In the genomic region with DNA sequence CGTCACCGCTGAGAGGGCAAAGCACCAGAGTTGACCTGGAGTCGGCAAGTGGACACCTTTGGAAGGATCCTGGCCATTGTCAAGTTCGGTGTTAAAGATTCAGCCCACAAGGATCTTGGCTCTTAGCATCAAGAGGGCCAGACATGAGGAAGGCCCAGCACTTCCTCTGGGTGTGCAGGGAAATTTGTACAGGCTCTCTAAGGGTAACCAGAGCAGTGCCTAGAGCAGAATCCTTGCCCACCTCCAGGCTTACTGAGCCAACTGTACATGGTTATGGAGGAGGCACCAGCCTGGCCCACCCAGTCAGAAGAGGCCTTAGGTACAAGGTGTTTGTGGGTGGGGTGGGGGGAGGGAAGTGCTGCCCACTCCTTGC, we compare ENCODE assay signal across 8 mouse cellular contexts. TPM values are rescaled to one million over a fixed set of nuclear protein-coding genes. Genes with fewer than 3 reads are reported as not detected.
DNase-seq lines count a peak whose midpoint lies in the region; ATAC-seq and TF ChIP-seq lines count a peak whose summit lies in the region.

No protein-coding gene starts in this region.

- H3K9me3 ChIP-seq in neural tube, embryonic 11.5 days (ENCODE audit: control insufficient read depth, low read length) = no peaks in the 10 kb centered on the region
- H3K9me3 ChIP-seq in limb, embryonic 10.5 days (replicated peaks) = no peaks in the 10 kb centered on the region

- H3K4me2 ChIP-seq in neural tube, embryonic 11.5 days (ENCODE audit: low read depth) = peak overlapping the region; percentile 85

- H3K27ac ChIP-seq in cerebellum, adult 2 months (ENCODE audit: insufficient read depth, low read length) = peak overlapping the region; percentile 9; the same call in 1 of the 2 replicates
- no peak overlapping the region for H3K27ac ChIP-seq in neural tube, embryonic 11.5 days (ENCODE audit: low read depth, low read length)
- no peak overlapping the region for H3K27ac ChIP-seq in limb, embryonic 10.5 days
- H3K27ac ChIP-seq in olfactory bulb, adult 2 months (ENCODE audit: insufficient read depth, low read depth, low read length) = no peak overlapping the region
- no peak overlapping the region for H3K27ac ChIP-seq in gastrocnemius, adult 2 months

- H3K27me3 ChIP-seq in cerebellum, adult 2 months (ENCODE audit: control insufficient read depth, insufficient read depth, low read length) = no peaks in the 10 kb centered on the region
- H3K27me3 ChIP-seq in neural tube, embryonic 11.5 days (ENCODE audit: control insufficient read depth, insufficient read depth, low read length) = peaks cover 42% of the 10 kb centered on the region
- H3K27me3 ChIP-seq in limb, embryonic 10.5 days (ENCODE audit: low read depth, poor library complexity, severe bottlenecking) = peaks cover 72% of the 10 kb centered on the region

- no peak for DNase-seq in cerebellum, adult 2 months
- DNase-seq in cerebellum, postnatal 4 days (ENCODE audit: low spot score in 2 of 2) = no peak
- no peak for DNase-seq in neural tube, embryonic 11.5 days (ENCODE audit: low spot score)
- DNase-seq in neural tube, embryonic 10.5 days (ENCODE audit: extremely low spot score, low spot score) = no peak
- DNase-seq in limb, embryonic 10.5 days (ENCODE audit: low spot score) = no peak
- DNase-seq in ovary, adult 18-20 months (ENCODE audit: low spot score) = no peak
- no peak for DNase-seq in gastrocnemius, adult 2 months

- intact Hi-C loops in gastrocnemius, adult 2 months (cut with DNase I) = no loop called here

- no peak for ATAC-seq in neural tube, embryonic 11.5 days (ENCODE audit: insufficient read depth, low FRiP score, low TSS enrichment)

- peak overlapping the region; percentile 66 for H3K4me3 ChIP-seq in cerebellum, adult 2 months (replicated peaks; ENCODE audit: insufficient read depth, low read depth, low read length)
- peak overlapping the region; percentile 60 for H3K4me3 ChIP-seq in neural tube, embryonic 11.5 days (ENCODE audit: low read depth, low read length)
- peak overlapping the region; percentile 61 for H3K4me3 ChIP-seq in limb, embryonic 10.5 days
- peak overlapping the region; percentile 90 for H3K4me3 ChIP-seq in olfactory bulb, adult 2 months (ENCODE audit: insufficient read depth, low read depth, low read length)
- H3K4me3 ChIP-seq in gastrocnemius, adult 2 months = no peak overlapping the region; the same call in 1 of the 2 replicates

- peaks cover 38% of the 10 kb centered on the region for H3K4me1 ChIP-seq in cerebellum, adult 2 months (ENCODE audit: control insufficient read depth, insufficient read depth, low read length)
- peaks cover 4% of the 10 kb centered on the region; the same call in 1 of the 2 replicates for H3K4me1 ChIP-seq in neural tube, embryonic 11.5 days (ENCODE audit: control insufficient read depth, insufficient read depth, low read length)
- peaks cover 15% of the 10 kb centered on the region for H3K4me1 ChIP-seq in limb, embryonic 10.5 days
- peaks cover 25% of the 10 kb centered on the region for H3K4me1 ChIP-seq in olfactory bulb, adult 2 months (ENCODE audit: control insufficient read depth, insufficient read depth, low read length)

- no peak for TF ChIP-seq CTCF in cerebellum, adult 2 months (IDR thresholded peaks at IDR 0.05; ENCODE audit: borderline replicate concordance, insufficient read depth, low read depth, low read length)
- no peak for TF ChIP-seq CTCF in olfactory bulb, adult 2 months (IDR thresholded peaks at IDR 0.05; ENCODE audit: insufficient read depth, low read depth, low read length)
- no peak for TF ChIP-seq CTCF in gastrocnemius, adult 2 months (IDR thresholded peaks at IDR 0.05)

- 3% methylated on average over 4 of the region's 4 CpGs for WGBS in cerebellum, adult 2 months
- WGBS in neural tube, embryonic 11.5 days = 11% methylated on average over 4 of the region's 4 CpGs
- 15% methylated on average over 4 of the region's 4 CpGs for WGBS in limb, embryonic 10.5 days
- 5% methylated on average over 4 of the region's 4 CpGs for WGBS in olfactory bulb, adult 2 months

- H3K9ac ChIP-seq in neural tube, embryonic 11.5 days (ENCODE audit: low read length) = peak overlapping the region; percentile 77; the same call in 1 of the 2 replicates

- H3K36me3 ChIP-seq in neural tube, embryonic 11.5 days (ENCODE audit: control insufficient read depth, insufficient read depth, low read length) = no peaks in the 10 kb centered on the region
- no peaks in the 10 kb centered on the region for H3K36me3 ChIP-seq in limb, embryonic 10.5 days

- TF ChIP-seq POLR2A in cerebellum, adult 2 months (IDR thresholded peaks at IDR 0.05; ENCODE audit: borderline replicate concordance, insufficient read depth, low read length) = no peak
- TF ChIP-seq POLR2A in olfactory bulb, adult 2 months (IDR thresholded peaks at IDR 0.05; ENCODE audit: insufficient read depth, low read depth, low read length) = no peak

RNA-seq across cellular contexts. Expression of gene Kcnq2, which starts 0.3 kb away (rescaled TPM):
- polyA plus RNA-seq in cerebellum, adult 2 months (2012; rRNA removed) = 115 and 125 TPM in 2 replicates
- polyA plus RNA-seq in neural tube, embryonic 11.5 days (2014; fragmentation: Nextera tagmentation; extraction: Ambion mirVana) = 16.0 and 17.1 TPM in 2 replicates
- polyA plus RNA-seq in limb, embryonic 10.5 days (2016; fragmentation: Nextera tagmentation; extraction: Ambion mirVana) = 0.10 and 0.20 TPM in 2 replicates
- 209 TPM in 1 of 2 replicates, not detected in the other for polyA plus RNA-seq in olfactory bulb, adult 2 months (2012; ENCODE audit: insufficient read depth, insufficient read length, low replicate concordance, missing spikeins)
- not detected for total RNA-seq in gastrocnemius, adult 2 months (2021)

RNA-seq across cellular contexts. Expression of gene Eef1a2, which starts 21.4 kb away (rescaled TPM):
- 1,226 and 1,413 TPM in 2 replicates for polyA plus RNA-seq in cerebellum, adult 2 months (2012; rRNA removed)
- polyA plus RNA-seq in neural tube, embryonic 11.5 days (2014; fragmentation: Nextera tagmentation; extraction: Ambion mirVana) = 0.92 and 0.93 TPM in 2 replicates
- not detected in 2 replicates for polyA plus RNA-seq in limb, embryonic 10.5 days (2016; fragmentation: Nextera tagmentation; extraction: Ambion mirVana)
- 147 TPM in 1 of 2 replicates, not detected in the other for polyA plus RNA-seq in olfactory bulb, adult 2 months (2012; ENCODE audit: insufficient read depth, insufficient read length, low replicate concordance, missing spikeins)
- total RNA-seq in gastrocnemius, adult 2 months (2021) = 1,000 to 10,000 TPM; 2,005 to 2,177 TPM

RNA-seq across cellular contexts. Expression of gene Ppdpf, which starts 51.6 kb away (rescaled TPM):
- polyA plus RNA-seq in cerebellum, adult 2 months (2012; rRNA removed) = 110 and 111 TPM in 2 replicates
- polyA plus RNA-seq in neural tube, embryonic 11.5 days (2014; fragmentation: Nextera tagmentation; extraction: Ambion mirVana) = 402 and 413 TPM in 2 replicates
- 394 and 428 TPM in 2 replicates for polyA plus RNA-seq in limb, embryonic 10.5 days (2016; fragmentation: Nextera tagmentation; extraction: Ambion mirVana)
- polyA plus RNA-seq in olfactory bulb, adult 2 months (2012; ENCODE audit: insufficient read depth, insufficient read length, low replicate concordance, missing spikeins) = not detected in 2 replicates
- 10 to 100 TPM; 39.1 to 46.2 TPM for total RNA-seq in gastrocnemius, adult 2 months (2021)

Comparison
In these comparisons a context has a peak if more than half of its experiments do, and no peak if none do; other contexts are left out.
1. RNA of gene Kcnq2, which starts 0.3 kb away (polyA plus RNA-seq): 115 to 125 TPM in cerebellum, adult 2 months, 16.0 to 17.1 TPM in neural tube, embryonic 11.5 days and 209 TPM in olfactory bulb, adult 2 months; 0.10 to 0.20 TPM in limb, embryonic 10.5 days; every median in the first group is over 10 times any median in the second.
2. RNA of gene Eef1a2, which starts 21.4 kb away (polyA plus RNA-seq): 1,226 to 1,413 TPM in cerebellum, adult 2 months and 147 TPM in olfactory bulb, adult 2 months; 0.92 to 0.93 TPM in neural tube, embryonic 11.5 days and not detected in limb, embryonic 10.5 days; every median in the first group is over 10 times any median in the second.